Mouse (Mus musculus) erythroblast, embryonic 14.5 days (primary cell): ENCODE measurements around the gene 0610037L13Rik.

Experiments used
- GATA1 ChIP-seq: IDR thresholded peaks from 2 replicates; pipeline ENCODE4 v1.6.1; 2012; ENCODE audit warnings: low read length, inconsistent platforms, mixed read lengths
- TAL1 ChIP-seq: IDR thresholded peaks from 3 replicates; pipeline ENCODE4 v1.6.1; 2012; ENCODE audit warnings: low read length, inconsistent platforms, mixed read lengths

DNA sequence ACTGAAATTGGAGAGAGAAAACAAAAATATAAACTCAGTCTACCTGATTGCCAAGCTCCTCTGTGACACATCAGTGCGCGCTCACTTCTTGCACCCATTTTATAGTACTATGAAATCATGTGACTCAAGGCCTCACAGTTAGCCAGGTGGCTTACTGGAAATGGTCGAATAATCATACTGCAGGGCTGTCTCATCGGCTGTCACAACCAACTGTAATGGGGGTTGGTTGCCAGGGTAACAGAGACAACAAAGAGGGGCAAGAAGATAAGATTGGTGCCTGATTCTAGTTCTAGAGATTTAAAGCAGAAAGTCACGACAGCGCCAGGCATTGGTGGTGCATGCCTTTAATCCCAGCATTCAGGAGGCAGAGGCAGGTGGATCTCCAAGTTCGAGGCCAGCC lies 30.6 kb upstream of the 0610037L13Rik start:
- no peak for TF ChIP-seq GATA1
- TF ChIP-seq TAL1 = no peak
